Mouse (Mus musculus) regulatory T cell (primary cell): Measurements from ENCODE around the gene Pias1.

Source experiments
- in situ Hi-C: fragments of 300-600 bp; cut with MboI, MseI; formaldehyde crosslinking; loops from one replicate; pipeline ENCODE4 v1.15.1; 2025; ENCODE audit warnings: high pct_unique_total_duplicates

Gene Pias1

DNA sequence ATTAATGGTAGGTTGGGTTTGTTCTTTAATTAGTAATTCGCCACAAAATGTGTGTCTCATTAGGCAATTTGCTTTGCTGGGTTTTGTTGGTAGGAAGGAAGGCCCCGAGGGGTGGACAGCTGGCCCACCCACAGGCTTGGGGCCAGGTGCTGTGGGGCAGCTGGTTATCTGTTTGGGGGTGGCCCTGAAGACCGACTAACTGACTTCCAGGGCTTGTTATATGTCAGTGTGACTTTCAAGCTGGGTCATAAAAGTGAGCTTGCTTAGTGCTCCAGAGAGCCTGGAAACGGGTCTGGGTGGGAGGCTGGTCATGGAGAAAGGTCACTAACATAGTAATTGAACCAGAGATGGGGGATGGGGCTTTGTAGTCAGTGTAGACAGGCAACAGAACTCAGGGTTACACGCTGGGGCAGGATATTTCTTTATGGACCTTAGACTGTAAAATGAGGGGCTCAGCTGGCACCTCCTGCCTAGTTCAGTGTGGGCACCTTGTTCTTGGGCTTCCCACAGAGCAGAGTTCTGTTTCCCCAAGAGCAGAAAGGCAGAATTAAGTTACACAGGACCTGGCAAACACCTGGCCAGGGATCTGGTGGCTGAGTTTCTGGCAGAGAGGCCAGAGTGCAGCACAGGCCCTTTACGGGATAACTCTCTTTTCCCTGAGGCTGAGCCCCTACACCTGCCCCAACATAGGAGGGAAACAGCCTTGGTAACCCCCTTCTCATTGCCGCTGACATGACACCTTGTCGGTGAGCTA lies 129.3 kb downstream of the Pias1 start:
- in situ Hi-C loops: no loop called here

DNA sequence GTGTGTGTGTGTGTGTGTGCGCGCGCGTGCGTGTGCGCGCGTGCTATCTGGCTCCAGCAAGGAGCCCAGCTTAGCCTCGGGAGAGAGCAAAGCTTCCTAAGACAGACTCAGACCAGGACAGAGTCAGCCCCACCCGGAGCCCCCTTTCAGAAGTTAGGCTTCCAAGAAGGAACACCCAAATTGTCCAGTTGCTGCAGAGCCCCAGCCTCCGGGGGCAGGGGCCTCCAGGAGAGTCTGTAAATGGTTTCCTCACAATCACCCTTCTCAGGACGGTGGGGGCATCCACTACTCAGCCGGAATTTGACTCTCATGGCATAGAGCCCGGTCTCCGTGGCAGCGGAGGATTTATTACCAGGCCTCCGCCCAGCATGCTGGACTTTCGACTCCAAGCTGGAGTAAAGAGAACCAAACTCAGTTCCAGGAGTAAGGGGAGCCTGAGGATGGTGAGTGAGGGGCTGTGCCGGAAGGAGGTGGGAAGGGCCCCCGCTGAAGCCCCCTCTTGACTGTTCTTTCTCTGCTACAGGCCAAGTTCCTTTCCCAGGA lies 129.9 kb downstream of the Pias1 start, which contains the start of gene Calml4:
TSS of gene Calml4 (plus strand) at position 362 of the 543 bp plus-strand sequence.
- in situ Hi-C loops: no loop called here

DNA sequence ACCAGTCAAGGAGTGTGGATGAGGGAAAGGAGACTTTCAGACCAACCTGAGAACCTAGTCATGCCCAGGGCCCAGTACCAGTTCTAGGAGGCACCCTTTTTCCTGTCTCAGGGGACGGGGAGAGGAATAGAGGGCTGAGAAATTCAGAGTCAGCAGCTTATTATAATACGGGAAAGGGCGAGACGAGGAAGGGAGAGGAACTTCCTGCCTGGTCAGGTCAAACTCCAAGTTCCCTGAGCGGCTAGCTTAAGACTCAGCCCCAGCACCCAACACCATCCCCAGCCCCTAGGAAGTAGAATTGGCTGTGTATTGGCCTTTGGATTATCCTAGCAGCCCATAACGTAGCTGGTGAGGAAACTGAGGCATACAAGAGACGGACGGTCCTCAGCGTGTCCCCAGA lies 130.5 kb downstream of the Pias1 start:
- in situ Hi-C loops: no loop called here

- in situ Hi-C loops: loop anchor here (5.0 kb wide), 1 partner anchor 38 kb away; no protein-coding TSS in a partner anchor
Observed at GRCm38 (mm10) chr9:62854483-62854882, 133.2 kb downstream of the Pias1 start.

- in situ Hi-C loops: loop anchor here (5.0 kb wide), 1 partner anchor 41 kb away; no protein-coding TSS in a partner anchor
Observed at GRCm38 (mm10) chr9:62851571-62851970, 136.2 kb downstream of the Pias1 start.

DNA sequence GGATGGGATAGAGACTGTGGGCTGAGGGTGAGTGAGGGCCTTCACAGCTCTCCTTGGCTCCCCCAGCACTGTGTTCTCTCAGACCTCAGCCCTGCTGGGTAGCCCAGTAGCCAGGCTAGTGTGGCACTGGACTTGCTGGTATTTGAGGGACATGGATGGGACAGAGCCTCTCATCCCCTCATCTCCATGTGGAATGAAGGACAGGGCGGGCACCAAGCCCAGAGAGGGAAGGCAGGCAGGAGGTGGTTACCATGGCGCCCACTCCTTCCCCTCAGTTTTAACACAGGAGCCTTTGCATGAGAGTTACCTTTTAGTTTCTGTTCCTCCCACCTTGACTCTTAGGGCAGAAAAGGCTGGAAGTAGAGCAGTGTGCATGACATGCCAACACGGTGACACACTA lies 139.1 kb downstream of the Pias1 start:
- in situ Hi-C loops: no loop called here

DNA sequence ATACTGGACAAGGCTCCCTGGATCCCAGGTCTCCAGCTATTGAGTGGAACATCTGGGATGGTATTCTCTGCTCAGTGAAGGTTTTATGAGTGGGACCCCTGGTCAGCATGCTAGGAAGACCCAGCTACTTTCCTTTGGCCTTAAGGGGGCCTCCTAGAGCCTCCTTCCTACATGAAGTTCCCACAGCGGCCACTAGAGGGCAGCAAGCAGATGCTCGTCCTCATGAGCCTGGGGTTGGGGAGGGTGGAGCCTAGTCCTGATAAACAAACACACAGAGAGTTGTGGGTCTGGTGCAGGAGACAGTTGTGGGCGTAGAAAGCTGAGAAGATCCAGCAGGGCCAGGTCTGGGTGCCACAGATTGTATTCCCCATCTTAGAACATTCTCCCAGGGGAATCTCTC lies 140.0 kb downstream of the Pias1 start:
- in situ Hi-C loops: no loop called here

GRCm38 (mm10) chr9:62844461-62844860 lies 143.3 kb downstream of the Pias1 start:
- in situ Hi-C loops: loop anchor here (5.0 kb wide), 2 partner anchors 88 to 288 kb away; no protein-coding TSS in a partner anchor

- in situ Hi-C loops: loop anchor here (5.0 kb wide), 2 partner anchors 89 to 289 kb away; no protein-coding TSS in a partner anchor
Observed at GRCm38 (mm10) chr9:62843356-62844024, 144.2 kb downstream of the Pias1 start.

GRCm38 (mm10) chr9:62839172-62839770 lies 148.5 kb downstream of the Pias1 start:
- in situ Hi-C loops: no loop called here

GRCm38 (mm10) chr9:62838506-62839171 lies 149.1 kb downstream of the Pias1 start, which contains the start of gene Cln6:
Gene Cln6, plus strand, starts transcription at chr9:62838785.
- in situ Hi-C loops: no loop called here

DNA sequence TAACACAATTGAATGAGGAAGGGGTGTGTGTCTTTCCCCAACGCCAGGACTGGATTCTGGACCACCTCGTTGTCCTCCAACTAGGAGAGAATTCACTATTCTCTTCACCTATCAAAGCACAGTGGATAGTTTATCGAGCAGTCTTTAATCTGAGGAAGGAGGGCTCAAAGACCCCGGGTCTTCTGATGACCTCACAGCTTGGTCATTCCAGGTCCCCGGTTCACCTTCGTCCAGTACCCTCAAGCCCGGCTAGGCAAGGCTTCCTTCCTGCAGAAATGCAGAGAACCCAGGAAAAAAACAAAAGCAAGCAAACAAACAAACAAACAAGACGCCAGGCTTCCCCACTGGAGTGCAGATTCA lies 149.6 kb downstream of the Pias1 start:
- in situ Hi-C loops: no loop called here

DNA sequence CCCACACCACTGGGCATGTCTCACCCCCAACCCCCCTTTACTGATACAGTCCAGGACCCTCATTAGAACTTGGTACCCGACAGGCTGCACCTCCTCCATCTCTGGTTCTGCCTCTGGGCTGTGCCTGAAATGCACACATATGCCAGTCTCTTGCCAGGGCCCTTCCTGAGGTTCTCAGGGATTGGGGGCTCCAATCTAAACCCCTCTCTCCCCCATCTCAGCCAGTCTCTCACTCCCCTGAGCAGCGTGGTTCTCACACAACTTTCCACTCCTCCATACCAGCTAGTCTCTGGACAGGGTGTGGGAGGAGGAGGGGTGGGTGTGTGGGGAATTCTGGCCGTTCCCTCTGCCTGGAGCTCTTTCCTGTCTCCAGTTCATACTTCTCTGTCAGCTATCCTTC lies 150.1 kb downstream of the Pias1 start:
- in situ Hi-C loops: no loop called here

GRCm38 (mm10) chr9:62835705-62836446 lies 151.8 kb downstream of the Pias1 start:
- in situ Hi-C loops: no loop called here

- in situ Hi-C loops: no loop called here
Observed at GRCm38 (mm10) chr9:62834906-62835305, 152.8 kb downstream of the Pias1 start.

DNA sequence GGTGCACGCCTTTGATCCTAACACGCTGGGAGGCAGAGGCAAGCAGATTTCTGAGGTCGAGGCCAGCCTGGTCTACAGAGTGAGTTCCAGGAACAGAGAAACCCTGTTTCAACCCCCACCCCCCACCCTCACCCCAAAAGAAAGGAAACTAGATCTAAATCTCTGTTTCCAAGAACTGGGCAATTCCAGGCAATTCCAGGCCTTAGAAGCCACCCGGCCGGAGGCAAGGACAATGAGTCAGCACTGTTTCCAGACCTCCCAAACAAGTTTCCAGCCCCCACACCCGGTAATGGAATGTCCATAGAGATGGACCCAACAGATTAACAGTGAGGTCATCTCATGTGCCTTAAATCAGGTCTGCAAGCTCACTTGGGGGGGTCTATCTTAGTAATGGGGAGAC lies 157.8 kb downstream of the Pias1 start:
- in situ Hi-C loops: no loop called here

GRCm38 (mm10) chr9:62828662-62829086 lies 159.1 kb downstream of the Pias1 start:
- in situ Hi-C loops: no loop called here
